Mouse (Mus musculus) liver, embryonic 15.5 days (tissue): ENCODE results near the gene Fdps. TPM values are rescaled to one million over a fixed set of nuclear protein-coding genes. Genes with fewer than 3 reads are reported as not detected.
"Not testable (repeated sequence)": the region's sequence is repeated elsewhere in the genome, so short reads cannot be mapped to it uniquely, and the experiment has no call there.

Experiments
- ATAC-seq: fragments of 200-750 bp; cut with Nextera tagmentation; 2 replicates; pipeline ENCODE4 v1.8.0; 2017; ENCODE audit warnings: moderate number of reproducible peaks, mild to moderate bottlenecking, moderate library complexity; ENCODE audit not compliant: insufficient read depth
- H3K27ac ChIP-seq: fragments of 300-500 bp; sonication (generic); replicated peaks from 2 replicates; pipeline ENCODE4 v1.5.1; 2015; ENCODE audit warnings: mild to moderate bottlenecking, inconsistent platforms
- H3K27me3 ChIP-seq: fragments of 300-500 bp; sonication (generic); 2 replicates; pipeline ENCODE4 v1.6.1; 2015; ENCODE audit warnings: mild to moderate bottlenecking, inconsistent platforms
- H3K36me3 ChIP-seq: fragments of 300-500 bp; sonication (generic); replicated peaks from 2 replicates; pipeline ENCODE4 v1.6.1; 2015; ENCODE audit warnings: moderate library complexity, mild to moderate bottlenecking, inconsistent platforms
- H3K4me1 ChIP-seq: fragments of 300-500 bp; sonication (generic); replicated peaks from 2 replicates; pipeline ENCODE4 v1.6.1; 2015; ENCODE audit warnings: inconsistent platforms
- H3K4me2 ChIP-seq: fragments of 300-500 bp; sonication (generic); 2 replicates; pipeline ENCODE4 v1.6.1; 2015; ENCODE audit warnings: moderate library complexity, mild to moderate bottlenecking, inconsistent platforms
- H3K4me3 ChIP-seq: fragments of 300-500 bp; sonication (generic); replicated peaks from 2 replicates; pipeline ENCODE4 v1.5.1; 2015; ENCODE audit warnings: mild to moderate bottlenecking, inconsistent platforms
- H3K9ac ChIP-seq: fragments of 300-500 bp; sonication (generic); 2 replicates; pipeline ENCODE4 v1.6.1; 2015; ENCODE audit warnings: moderate library complexity, mild to moderate bottlenecking, inconsistent platforms
- H3K9me3 ChIP-seq: fragments of 300-500 bp; sonication (generic); replicated peaks from 2 replicates; pipeline ENCODE4 v1.6.1; 2016; ENCODE audit warnings: inconsistent platforms
- WGBS: fragments of 180-500 bp; shearing (Covaris S2); methylation state at CpG from one replicate; pipeline ENCODE4 v1.1.7; 2015; ENCODE audit warnings: mixed read lengths; ENCODE audit not compliant: insufficient replicate concordance; 5-methylcytosine and 5-hydroxymethylcytosine counted together
- polyA plus RNA-seq: library from polyadenylated mRNA; unstranded; fragments of >200 nt; fragmentation: Nextera tagmentation; extraction: Ambion mirVana; gene quantifications from 2 replicates; pipeline ENCODE4 v1.2.1, GENCODE M21; 2015

The Fdps gene
- polyA plus RNA-seq, 1 experiment from 2014 or later, result 339 TPM

GRCm38 (mm10) chr3:89087338-89088110 is 14.2 kb downstream of the Fdps start:
- ATAC-seq, result no peak
- Histone ChIP-seq H3K9ac (no peak overlapping the region), H3K27ac (no peak overlapping the region), H3K27me3 (peaks cover 37% of the 10 kb centered on the region), H3K4me1 (peaks cover 52% of the 10 kb centered on the region), H3K36me3 (no peaks in the 10 kb centered on the region), H3K4me2 (peak overlapping the region; percentile 60), H3K9me3 (no peaks in the 10 kb centered on the region), H3K4me3 (peak overlapping the region; percentile 21; the same call in 1 of the 2 replicates)
- 15% methylated on average over 21 of the region's 21 CpGs for WGBS

GRCm38 (mm10) chr3:89084654-89085190 is 17.0 kb downstream of the Fdps start:
- H3K4me1 ChIP-seq, result peaks cover 25% of the 10 kb centered on the region

GRCm38 (mm10) chr3:89084133-89084532 is 17.6 kb downstream of the Fdps start:
- Histone ChIP-seq H3K4me3 (no peak overlapping the region), H3K9ac (no peak overlapping the region), H3K27ac (no peak overlapping the region), H3K9me3 (no peaks in the 10 kb centered on the region), H3K27me3 (peaks cover 14% of the 10 kb centered on the region), H3K4me1 (peaks cover 20% of the 10 kb centered on the region), H3K36me3 (peaks cover 16% of the 10 kb centered on the region), H3K4me2 (no peak overlapping the region)
- WGBS, result 59% methylated on average over 2 of the region's 2 CpGs
- ATAC-seq, result no peak

More at GRCm38 (mm10) chr3:89084654-89085190, 17.0 kb downstream of the Fdps start:
- Histone ChIP-seq H3K4me3 (no peak overlapping the region), H3K9me3 (no peaks in the 10 kb centered on the region), H3K36me3 (peaks cover 10% of the 10 kb centered on the region), H3K4me2 (no peak overlapping the region), H3K27ac (no peak overlapping the region), H3K9ac (no peak overlapping the region), H3K27me3 (peaks cover 14% of the 10 kb centered on the region)
- ATAC-seq, result no peak
- 66% methylated on average over 12 of the region's 12 CpGs for WGBS

GRCm38 (mm10) chr3:89082287-89082686 is 19.5 kb downstream of the Fdps start:
- not testable (repeated sequence) for H3K4me2 ChIP-seq, H3K9me3 ChIP-seq, H3K4me1 ChIP-seq, ATAC-seq, H3K9ac ChIP-seq, H3K27ac ChIP-seq, H3K27me3 ChIP-seq, H3K4me3 ChIP-seq
- H3K36me3 ChIP-seq, result peaks cover 32% of the 10 kb centered on the region

- H3K27ac ChIP-seq, result no peak overlapping the region
- peaks cover 78% of the 10 kb centered on the region for H3K36me3 ChIP-seq
- WGBS, result 82% methylated on average over 9 of the region's 9 CpGs
Observed at GRCm38 (mm10) chr3:89077383-89077782, 24.4 kb downstream of the Fdps start.

GRCm38 (mm10) chr3:89067265-89067664 is 34.5 kb downstream of the Fdps start:
- Histone ChIP-seq H3K9me3 (no peaks in the 10 kb centered on the region), H3K36me3 (peaks cover 94% of the 10 kb centered on the region), H3K27me3 (no peaks in the 10 kb centered on the region), H3K9ac (no peak overlapping the region), H3K4me3 (no peak overlapping the region), H3K27ac (no peak overlapping the region), H3K4me2 (no peak overlapping the region), H3K4me1 (no peaks in the 10 kb centered on the region)
- no peak for ATAC-seq

More at GRCm38 (mm10) chr3:89077383-89077782, 24.4 kb downstream of the Fdps start:
- ATAC-seq, result no peak
- Histone ChIP-seq H3K9me3 (no peaks in the 10 kb centered on the region), H3K9ac (no peak overlapping the region), H3K4me3 (no peak overlapping the region), H3K27me3 (no peaks in the 10 kb centered on the region), H3K4me1 (no peaks in the 10 kb centered on the region), H3K4me2 (no peak overlapping the region)

GRCm38 (mm10) chr3:89061696-89062095 is 40.1 kb downstream of the Fdps start:
- ATAC-seq, result no peak
- Histone ChIP-seq H3K4me3 (no peak overlapping the region), H3K36me3 (peaks cover 88% of the 10 kb centered on the region), H3K9ac (no peak overlapping the region), H3K27ac (no peak overlapping the region), H3K9me3 (no peaks in the 10 kb centered on the region), H3K4me1 (no peaks in the 10 kb centered on the region), H3K4me2 (no peak overlapping the region), H3K27me3 (no peaks in the 10 kb centered on the region)
- WGBS, result 82% methylated on average over 3 of the region's 3 CpGs

- Histone ChIP-seq H3K9ac (no peak overlapping the region), H3K4me3 (no peak overlapping the region), H3K4me2 (no peak overlapping the region), H3K4me1 (no peaks in the 10 kb centered on the region), H3K9me3 (no peaks in the 10 kb centered on the region), H3K27me3 (no peaks in the 10 kb centered on the region), H3K27ac (no peak overlapping the region), H3K36me3 (peaks cover 89% of the 10 kb centered on the region)
- ATAC-seq, result no peak
- 76% methylated on average over 3 of the region's 3 CpGs for WGBS
Observed at GRCm38 (mm10) chr3:89058783-89059182, 43.0 kb downstream of the Fdps start.

- Histone ChIP-seq H3K4me3 (no peak overlapping the region), H3K27me3 (no peaks in the 10 kb centered on the region), H3K4me2 (no peak overlapping the region), H3K36me3 (peaks cover 88% of the 10 kb centered on the region), H3K27ac (no peak overlapping the region), H3K4me1 (no peaks in the 10 kb centered on the region), H3K9ac (no peak overlapping the region), H3K9me3 (no peaks in the 10 kb centered on the region)
- ATAC-seq, result no peak
- WGBS, result 90% methylated on average over 9 of the region's 9 CpGs
Observed at GRCm38 (mm10) chr3:89058361-89058760, 43.4 kb downstream of the Fdps start.

Other genes starting within 250 kb of the Fdps start
- 12.0 and 12.9 TPM in 2 replicates for gene Msto1, start 188.0 kb downstream of the Fdps start, polyA plus RNA-seq
- 4.8 and 5.2 TPM in 2 replicates for gene Ash1l, start 151.3 kb downstream of the Fdps start, polyA plus RNA-seq
- 84.3 and 88.9 TPM in 2 replicates for gene Dap3, start 150.8 kb downstream of the Fdps start, polyA plus RNA-seq
- 3.0 and 4.0 TPM in 2 replicates for gene Rusc1, start 8.6 kb downstream of the Fdps start, polyA plus RNA-seq
- not detected in 2 replicates for gene Gm43738, start 860 bp downstream of the Fdps start, polyA plus RNA-seq
- 102 and 104 TPM in 2 replicates for gene Pklr, start 34.2 kb upstream of the Fdps start, polyA plus RNA-seq
- 0.43 and 0.45 TPM in 2 replicates for gene Hcn3, start 58.2 kb upstream of the Fdps start, polyA plus RNA-seq
- 8.5 and 10.1 TPM in 2 replicates for gene Clk2, start 62.8 kb upstream of the Fdps start, polyA plus RNA-seq
- gene Scamp3, start 75.5 kb upstream of the Fdps start, polyA plus RNA-seq, result 53.0 and 53.7 TPM in 2 replicates
- gene Fam189b, start 81.2 kb upstream of the Fdps start, polyA plus RNA-seq, result 2.4 and 2.9 TPM in 2 replicates
- gene Gba, start 101.0 kb upstream of the Fdps start, polyA plus RNA-seq, result 26.1 and 26.2 TPM in 2 replicates
- gene Thbs3, start 113.2 kb upstream of the Fdps start, polyA plus RNA-seq, result 1.5 and 2.1 TPM in 2 replicates
- 103 and 104 TPM in 2 replicates for gene Mtx1, start 125.1 kb upstream of the Fdps start, polyA plus RNA-seq
- gene Muc1, start 127.1 kb upstream of the Fdps start, polyA plus RNA-seq, result 0.50 TPM in 1 of 2 replicates, not detected in the other
- gene Krtcap2, start 144.0 kb upstream of the Fdps start, polyA plus RNA-seq, result 116 and 126 TPM in 2 replicates
- gene Trim46, start 144.3 kb upstream of the Fdps start, polyA plus RNA-seq, result 0.23 and 0.31 TPM in 2 replicates
- 45.4 and 54.4 TPM in 2 replicates for gene Dpm3, start 157.4 kb upstream of the Fdps start, polyA plus RNA-seq
- 17.5 and 17.8 TPM in 2 replicates for gene Slc50a1, start 168.6 kb upstream of the Fdps start, polyA plus RNA-seq
- gene Efna1, start 179.2 kb upstream of the Fdps start, polyA plus RNA-seq, result 8.9 and 11.2 TPM in 2 replicates
- gene Efna3, start 221.0 kb upstream of the Fdps start, polyA plus RNA-seq, result 0.18 and 0.58 TPM in 2 replicates
- 0.24 and 0.48 TPM in 2 replicates for gene Efna4, start 236.1 kb upstream of the Fdps start, polyA plus RNA-seq
- 8.8 and 12.7 TPM in 2 replicates for gene Adam15, start 248.0 kb upstream of the Fdps start, polyA plus RNA-seq